8 mouse cellular contexts compared by ENCODE assay signal in genomic region chr12:86077322-86077721, GRCm38 (mm10). TPM values are rescaled to one million over a fixed set of nuclear protein-coding genes. Genes with fewer than 3 reads are reported as not detected.
DNase-seq lines count a peak whose midpoint lies in the region; ATAC-seq and TF ChIP-seq lines count a peak whose summit lies in the region.

No protein-coding gene starts in this region.

- no peak for ATAC-seq in hindbrain, embryonic 11.5 days (ENCODE audit: low FRiP score)
- ATAC-seq in midbrain, embryonic 13.5 days: no peak
- ATAC-seq in monocyte, adult 5-6 weeks (replicated peaks; ENCODE audit: insufficient number of reproducible peaks, low FRiP score, low TSS enrichment, poor library complexity, severe bottlenecking): no peak

- peak in 1 of 2 experiments; percentile 29 for DNase-seq in left cerebral cortex, adult 2 months (ENCODE audit: extremely low spot score in 1 of 2, low spot score in 2 of 2)
- no peak for DNase-seq in left cerebral cortex, postnatal 14 days (ENCODE audit: low spot score in 2 of 2)
- peak; percentile 58 for DNase-seq in embryo, embryonic 11 days
- DNase-seq in hindbrain, embryonic 11.5 days (ENCODE audit: low spot score): no peak
- DNase-seq in adrenal gland, postnatal 36 days: no peak
- no peak for DNase-seq in frontal cortex, postnatal 36 days (ENCODE audit: low spot score in 2 of 2)

- H3K4me2 ChIP-seq in hindbrain, embryonic 11.5 days (replicated peaks; ENCODE audit: low read depth, low read length): peak overlapping the region; percentile 86
- H3K4me2 ChIP-seq in midbrain, embryonic 13.5 days (replicated peaks): peak overlapping the region; percentile 90

- WGBS in hindbrain, embryonic 11.5 days: 25% methylated on average over 8 of the region's 8 CpGs
- WGBS in midbrain, embryonic 13.5 days: 35% methylated on average over 8 of the region's 8 CpGs

- no peak for TF ChIP-seq CTCF in left cerebral cortex, adult 2 months (IDR thresholded peaks at IDR 0.05)

- H3K36me3 ChIP-seq in hindbrain, embryonic 11.5 days (ENCODE audit: control insufficient read depth, insufficient read depth, low read length): no peaks in the 10 kb centered on the region
- no peaks in the 10 kb centered on the region for H3K36me3 ChIP-seq in midbrain, embryonic 13.5 days

- H3K9ac ChIP-seq in hindbrain, embryonic 11.5 days (ENCODE audit: low read depth, low read length): peak overlapping the region; percentile 37
- 0 out of 2 replicates have a peak overlapping the region, but pooled peaks have one; percentile 32 for H3K9ac ChIP-seq in midbrain, embryonic 13.5 days (replicated peaks)

- intact Hi-C loops in left cerebral cortex, adult 2 months (cut with DNase I): loop anchor here (5.0 kb wide), 2 partner anchors 75 to 145 kb away; no protein-coding TSS in a partner anchor
- intact Hi-C loops in left cerebral cortex, postnatal 14 days (cut with DNase I): loop anchor here (5.0 kb wide), 5 partner anchors 55 to 330 kb away; partner anchors contain the start of gene Flvcr2

- H3K4me1 ChIP-seq in hindbrain, embryonic 11.5 days (replicated peaks; ENCODE audit: control insufficient read depth, insufficient read depth, low read length): peaks cover 7% of the 10 kb centered on the region
- peaks cover 30% of the 10 kb centered on the region for H3K4me1 ChIP-seq in midbrain, embryonic 13.5 days (replicated peaks)

- no peaks in the 10 kb centered on the region for H3K9me3 ChIP-seq in hindbrain, embryonic 11.5 days (ENCODE audit: control insufficient read depth, low read length)
- no peaks in the 10 kb centered on the region for H3K9me3 ChIP-seq in midbrain, embryonic 13.5 days

- H3K27me3 ChIP-seq in hindbrain, embryonic 11.5 days (ENCODE audit: control insufficient read depth, insufficient read depth, low read length): peaks cover 7% of the 10 kb centered on the region; the same call in 1 of the 2 replicates
- H3K27me3 ChIP-seq in midbrain, embryonic 13.5 days: peaks cover 36% of the 10 kb centered on the region

- peak overlapping the region; percentile 89 for H3K27ac ChIP-seq in left cerebral cortex, adult 2 months
- H3K27ac ChIP-seq in hindbrain, embryonic 11.5 days (ENCODE audit: low read depth, low read length): 0 out of 2 replicates have a peak overlapping the region, but pooled peaks have one; percentile 6
- H3K27ac ChIP-seq in midbrain, embryonic 13.5 days: no peak overlapping the region

- H3K4me3 ChIP-seq in left cerebral cortex, adult 2 months: peak overlapping the region; percentile 56
- H3K4me3 ChIP-seq in hindbrain, embryonic 11.5 days (ENCODE audit: low read depth, low read length): peak overlapping the region; percentile 55; the same call in 1 of the 2 replicates
- no peak overlapping the region for H3K4me3 ChIP-seq in midbrain, embryonic 13.5 days (replicated peaks)

RNA-seq across cellular contexts. Expression of gene Tgfb3, which starts 1.5 kb away (rescaled TPM):
- total RNA-seq in left cerebral cortex, adult 2 months (2021): 10 to 100 TPM; 15.4 to 16.0 TPM
- total RNA-seq in left cerebral cortex, postnatal 14 days (2021): 10 to 100 TPM; 11.9 to 13.8 TPM
- 5.7 and 6.0 TPM in 2 replicates for polyA plus RNA-seq in hindbrain, embryonic 11.5 days (2014; fragmentation: Nextera tagmentation; extraction: Ambion mirVana)
- 2.7 and 3.4 TPM in 2 replicates for polyA plus RNA-seq in midbrain, embryonic 13.5 days (2015; fragmentation: Nextera tagmentation; extraction: Ambion mirVana)
- 0.32 to 2.7 TPM (median 1.0 TPM) in 3 replicates for total RNA-seq in monocyte, adult 5-6 weeks (2017)
- total RNA-seq in adrenal gland, postnatal 36 days (2021): 10 to 100 TPM in 1 of 2 experiments, 1 to 10 TPM in 1; 8.2 to 11.1 TPM

RNA-seq across cellular contexts. Expression of gene Ift43, which starts 5.0 kb away (rescaled TPM):
- total RNA-seq in left cerebral cortex, adult 2 months (2021): 10 to 100 TPM; 15.3 to 16.9 TPM
- 10 to 100 TPM; 10.9 to 12.4 TPM for total RNA-seq in left cerebral cortex, postnatal 14 days (2021)
- 93.8 and 102 TPM in 2 replicates for polyA plus RNA-seq in hindbrain, embryonic 11.5 days (2014; fragmentation: Nextera tagmentation; extraction: Ambion mirVana)
- 74.9 and 80.2 TPM in 2 replicates for polyA plus RNA-seq in midbrain, embryonic 13.5 days (2015; fragmentation: Nextera tagmentation; extraction: Ambion mirVana)
- total RNA-seq in monocyte, adult 5-6 weeks (2017): 4.9 TPM in 1 of 3 replicates, not detected in the others
- total RNA-seq in adrenal gland, postnatal 36 days (2021): 10 to 100 TPM; 23.5 to 25.9 TPM
